Mouse (Mus musculus) kidney, adult 2 months (tissue): ENCODE results near the gene Fry. TPM values are rescaled to one million over a fixed set of nuclear protein-coding genes. Genes with fewer than 3 reads are reported as not detected.
A peak's percentile ranks its signal among the peaks of the same experiment; 100 is the strongest.

ENCODE experiments used
- DNase-seq: peaks from one replicate; pipeline ENCODE4 v3.0.0; 2021
- H3K27ac ChIP-seq: fragments of 200-500 bp; 2 replicates; pipeline ENCODE4 v1.5.1; 2012; ENCODE audit warnings: low read depth, low read length, control low read depth, inconsistent platforms; ENCODE audit not compliant: insufficient read depth
- H3K27me3 ChIP-seq: fragments of 200-500 bp; replicated peaks from 2 replicates; pipeline ENCODE4 v1.6.1; 2012; ENCODE audit warnings: mild to moderate bottlenecking, moderate library complexity, low read length, inconsistent platforms; ENCODE audit not compliant: control insufficient read depth, insufficient read depth
- H3K36me3 ChIP-seq: fragments of 200-500 bp; 2 replicates; pipeline ENCODE4 v1.6.1; 2012; ENCODE audit warnings: mild to moderate bottlenecking, moderate library complexity, low read length, inconsistent platforms; ENCODE audit not compliant: control insufficient read depth, insufficient read depth
- H3K4me1 ChIP-seq: fragments of 200-500 bp; 2 replicates; pipeline ENCODE4 v1.6.1; 2011; ENCODE audit warnings: low read length; ENCODE audit not compliant: control insufficient read depth, insufficient read depth
- H3K4me3 ChIP-seq: fragments of 200-500 bp; 2 replicates; pipeline ENCODE4 v1.5.1; 2011; ENCODE audit warnings: mild to moderate bottlenecking, low read depth, low read length, control low read depth; ENCODE audit not compliant: insufficient read depth
- CTCF ChIP-seq: fragments of 200-500 bp; conservative IDR thresholded peaks from 2 replicates; pipeline ENCODE4 v1.5.1; 2011; ENCODE audit warnings: low read depth, mild to moderate bottlenecking, control low read depth, low read length, moderate library complexity, mixed read lengths; ENCODE audit not compliant: insufficient read depth, insufficient read length
- POLR2A ChIP-seq: fragments of 200-500 bp; IDR thresholded peaks from one replicate; pipeline ENCODE4 v1.6.1; 2011; ENCODE audit warnings: low read depth, low read length, control low read depth
- WGBS: fragments of 180-500 bp; shearing (Covaris S2); methylation state at CpG from one replicate; pipeline ENCODE4 v1.1.7; 2018; 5-methylcytosine and 5-hydroxymethylcytosine counted together
- polyA plus RNA-seq: library from polyadenylated mRNA; depleted of rRNA; stranded (reverse); fragments of >200 nt; gene quantifications from 2 replicates; pipeline ENCODE4 v1.2.3, GENCODE M21; 2012

Gene Fry
- polyA plus RNA-seq, 1 experiment: 12.9 TPM

- Histone ChIP-seq H3K4me1 (no peaks in the 10 kb centered on the region), H3K4me3 (no peak overlapping the region), H3K27ac (no peak overlapping the region), H3K27me3 (no peaks in the 10 kb centered on the region), H3K36me3 (no peaks in the 10 kb centered on the region)
- 49% methylated on average over 6 of the region's 6 CpGs for WGBS
- no peak for DNase-seq
- no peak for TF ChIP-seq POLR2A
- no peak for TF ChIP-seq CTCF
Observed at GRCm38 (mm10) chr5:150418035-150418434, 299.6 kb downstream of the Fry start.

GRCm38 (mm10) chr5:150425038-150425437 lies 306.6 kb downstream of the Fry start:
- Histone ChIP-seq H3K4me3 (no peak overlapping the region), H3K4me1 (no peaks in the 10 kb centered on the region), H3K27me3 (no peaks in the 10 kb centered on the region), H3K36me3 (no peaks in the 10 kb centered on the region), H3K27ac (no peak overlapping the region)
- WGBS: 86% methylated on average over 5 of the region's 5 CpGs
- TF ChIP-seq POLR2A: no peak
- no peak for TF ChIP-seq CTCF
- DNase-seq: no peak

GRCm38 (mm10) chr5:150426595-150426994 lies 308.1 kb downstream of the Fry start:
- DNase-seq: peak; percentile 27
- TF ChIP-seq CTCF: peak; percentile 48
- TF ChIP-seq POLR2A: no peak
- H3K36me3 ChIP-seq: no peaks in the 10 kb centered on the region
- no peaks in the 10 kb centered on the region; the same call in 1 of the 2 replicates for H3K27me3 ChIP-seq
- WGBS: 69% methylated on average over 3 of the region's 3 CpGs
- H3K27ac ChIP-seq: no peak overlapping the region
- H3K4me3 ChIP-seq: no peak overlapping the region
- H3K4me1 ChIP-seq: no peaks in the 10 kb centered on the region

GRCm38 (mm10) chr5:150431286-150431685 lies 312.8 kb downstream of the Fry start:
- TF ChIP-seq POLR2A (no peak), CTCF (peak; percentile 27; the same call in 1 of the 2 replicates)
- H3K4me1 ChIP-seq: no peaks in the 10 kb centered on the region
- peaks cover 2% of the 10 kb centered on the region for H3K36me3 ChIP-seq
- no peak overlapping the region for H3K4me3 ChIP-seq
- no peaks in the 10 kb centered on the region; the same call in 1 of the 2 replicates for H3K27me3 ChIP-seq
- no peak overlapping the region for H3K27ac ChIP-seq
- DNase-seq: no peak
- WGBS: 98% methylated on average over 7 of the region's 7 CpGs

GRCm38 (mm10) chr5:150432960-150433359 lies 314.5 kb downstream of the Fry start:
- Histone ChIP-seq H3K4me1 (no peaks in the 10 kb centered on the region), H3K36me3 (peaks cover 2% of the 10 kb centered on the region), H3K27ac (no peak overlapping the region), H3K4me3 (no peak overlapping the region), H3K27me3 (no peaks in the 10 kb centered on the region; the same call in 1 of the 2 replicates)
- DNase-seq: no peak
- TF ChIP-seq CTCF (0 out of 2 replicates have a peak, but pooled peaks have one; percentile 10), POLR2A (no peak)
- 95% methylated on average over 2 of the region's 2 CpGs for WGBS

- 56% methylated on average over 34 of the region's 34 CpGs for WGBS
- Histone ChIP-seq H3K27me3 (no peaks in the 10 kb centered on the region), H3K4me3 (peak overlapping the region; percentile 38; the same call in 1 of the 2 replicates), H3K4me1 (no peaks in the 10 kb centered on the region), H3K36me3 (peaks cover 2% of the 10 kb centered on the region), H3K27ac (no peak overlapping the region)
- TF ChIP-seq POLR2A: no peak
- TF ChIP-seq CTCF: no peak
- DNase-seq: peak; percentile 35
Observed at GRCm38 (mm10) chr5:150436629-150437389, 318.4 kb downstream of the Fry start.

- Histone ChIP-seq H3K4me3 (no peak overlapping the region), H3K4me1 (no peaks in the 10 kb centered on the region), H3K36me3 (no peaks in the 10 kb centered on the region), H3K27ac (no peak overlapping the region), H3K27me3 (no peaks in the 10 kb centered on the region)
- TF ChIP-seq CTCF: peak; percentile 54
- no peak for TF ChIP-seq POLR2A
- 43% methylated on average over 7 of the region's 7 CpGs for WGBS
- DNase-seq: peak; percentile 45
Observed at GRCm38 (mm10) chr5:150441690-150442089, 323.2 kb downstream of the Fry start.
